Mouse (Mus musculus) liver, adult 2 months (tissue): ENCODE results near the gene Numbl.

Source experiments
- CTCF ChIP-seq: fragments of 200-500 bp; IDR thresholded peaks from 2 replicates; pipeline ENCODE4 v1.5.1; 2011; ENCODE audit warnings: low read depth, low read length, control low read depth
- POLR2A ChIP-seq: fragments of 200-500 bp; IDR thresholded peaks from 2 replicates; pipeline ENCODE4 v1.6.1; 2011; ENCODE audit warnings: low read length, control low read depth; ENCODE audit not compliant: insufficient read depth; ENCODE audit errors: extremely low read depth

DNA sequence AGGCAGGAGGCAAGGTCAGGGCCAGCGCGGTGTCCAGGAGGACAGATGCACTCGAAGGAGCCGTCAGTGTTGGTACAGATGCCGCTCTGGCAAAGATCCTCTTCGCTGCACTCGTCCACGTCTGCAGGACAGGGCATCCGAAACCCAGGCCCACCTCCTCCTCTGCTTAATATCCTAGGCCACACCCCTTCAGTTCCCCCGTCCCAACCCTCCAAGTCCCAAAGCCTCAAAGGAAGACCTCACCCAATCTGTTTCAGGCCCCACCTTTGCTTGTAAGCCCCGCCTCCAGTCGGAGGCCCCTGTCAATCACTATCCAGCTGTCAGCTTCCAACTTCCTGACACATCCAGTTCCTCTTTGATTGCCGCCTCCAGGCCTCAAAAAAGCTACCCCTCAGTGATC, 64.1 kb downstream of the Numbl start:
- TF ChIP-seq CTCF (no peak), POLR2A (no peak)
